Mouse (Mus musculus): ENCODE results near the gene Washc4.

- TF ChIP-seq POLR2A (IDR thresholded peaks at IDR 0.05; ENCODE audit: extremely low read depth, insufficient read depth, low read length) (no peak), CTCF (IDR thresholded peaks at IDR 0.05; ENCODE audit: low read depth, low read length) (no peak)
Observed at GRCm38 (mm10) chr10:83645716-83645990, 102.1 kb downstream of the Washc4 start.
